Mouse (Mus musculus) liver, embryonic 13.5 days (tissue): ENCODE data around the gene Tmcc1. TPM values are rescaled to one million over a fixed set of nuclear protein-coding genes. Genes with fewer than 3 reads are reported as not detected.

ENCODE experiments used
- ATAC-seq: fragments of 200-750 bp; cut with Nextera tagmentation; 2 replicates; pipeline ENCODE4 v1.8.0; 2017; ENCODE audit warnings: low read depth, mild to moderate bottlenecking, moderate number of reproducible peaks, moderate library complexity
- DNase-seq: peaks from one replicate; pipeline ENCODE4 v3.0.0; 2022
- H3K27ac ChIP-seq: fragments of 300-500 bp; sonication (generic); 2 replicates; pipeline ENCODE4 v1.5.1; 2015; ENCODE audit warnings: moderate library complexity, mild to moderate bottlenecking, inconsistent platforms
- H3K27me3 ChIP-seq: fragments of 300-500 bp; sonication (generic); 2 replicates; pipeline ENCODE4 v1.6.1; 2015; ENCODE audit warnings: mild to moderate bottlenecking, inconsistent platforms
- H3K36me3 ChIP-seq: fragments of 300-500 bp; sonication (generic); 2 replicates; pipeline ENCODE4 v1.6.1; 2015; ENCODE audit warnings: mild to moderate bottlenecking, inconsistent platforms
- H3K4me1 ChIP-seq: fragments of 300-500 bp; sonication (generic); replicated peaks from 2 replicates; pipeline ENCODE4 v1.6.1; 2015; ENCODE audit warnings: inconsistent platforms
- H3K4me2 ChIP-seq: fragments of 300-500 bp; sonication (generic); 2 replicates; pipeline ENCODE4 v1.6.1; 2015; ENCODE audit warnings: inconsistent platforms, mild to moderate bottlenecking, moderate library complexity
- H3K4me3 ChIP-seq: fragments of 300-500 bp; sonication (generic); replicated peaks from 2 replicates; pipeline ENCODE4 v1.5.1; 2015; ENCODE audit warnings: mild to moderate bottlenecking, inconsistent platforms
- H3K9ac ChIP-seq: fragments of 300-500 bp; sonication (generic); 2 replicates; pipeline ENCODE4 v1.6.1; 2015; ENCODE audit warnings: mild to moderate bottlenecking, inconsistent platforms
- H3K9me3 ChIP-seq: fragments of 300-500 bp; sonication (generic); replicated peaks from 2 replicates; pipeline ENCODE4 v1.6.1; 2016; ENCODE audit warnings: inconsistent platforms
- WGBS: fragments of 180-500 bp; shearing (Covaris S2); methylation state at CpG from one replicate; pipeline ENCODE4 v1.1.7; 2015; ENCODE audit not compliant: insufficient replicate concordance; 5-methylcytosine and 5-hydroxymethylcytosine counted together
- polyA plus RNA-seq: library from polyadenylated mRNA; unstranded; fragments of >200 nt; fragmentation: Nextera tagmentation; extraction: Ambion mirVana; gene quantifications from 2 replicates; pipeline ENCODE4 v1.2.1, GENCODE M21; 2015

Tmcc1 gene
- polyA plus RNA-seq, 1 experiment from 2014 or later: 3.7 TPM

GRCm38 (mm10) chr6:115977810-115978209 is 215.5 kb downstream of the Tmcc1 start:
- ATAC-seq: no peak
- no peak overlapping the region for H3K27ac ChIP-seq

GRCm38 (mm10) chr6:115975606-115976005 is 217.7 kb downstream of the Tmcc1 start:
- H3K36me3 ChIP-seq: no peaks in the 10 kb centered on the region
- H3K27me3 ChIP-seq: no peaks in the 10 kb centered on the region
- no peak for DNase-seq
- H3K4me3 ChIP-seq: no peak overlapping the region
- no peak for ATAC-seq
- H3K27ac ChIP-seq: no peak overlapping the region
- WGBS: 72% methylated on average over 8 of the region's 8 CpGs
- peaks cover 37% of the 10 kb centered on the region for H3K4me1 ChIP-seq
- no peaks in the 10 kb centered on the region for H3K9me3 ChIP-seq
- no peak overlapping the region for H3K4me2 ChIP-seq
- H3K9ac ChIP-seq: no peak overlapping the region

More at GRCm38 (mm10) chr6:115977810-115978209, 215.5 kb downstream of the Tmcc1 start:
- Histone ChIP-seq H3K4me2 (no peak overlapping the region), H3K9ac (no peak overlapping the region), H3K4me3 (no peak overlapping the region), H3K4me1 (peaks cover 20% of the 10 kb centered on the region), H3K9me3 (no peaks in the 10 kb centered on the region), H3K27me3 (no peaks in the 10 kb centered on the region), H3K36me3 (no peaks in the 10 kb centered on the region)
- no peak for DNase-seq
- 77% methylated on average over 15 of the region's 15 CpGs for WGBS

- ATAC-seq (no peak), DNase-seq (no peak)
- H3K9ac ChIP-seq: no peak overlapping the region
- H3K4me2 ChIP-seq: no peak overlapping the region
- H3K27ac ChIP-seq: no peak overlapping the region
- WGBS: 71% methylated on average over 16 of the region's 16 CpGs
- no peak overlapping the region for H3K4me3 ChIP-seq
- no peaks in the 10 kb centered on the region for H3K9me3 ChIP-seq
- no peaks in the 10 kb centered on the region for H3K27me3 ChIP-seq
- no peaks in the 10 kb centered on the region for H3K36me3 ChIP-seq
- H3K4me1 ChIP-seq: peaks cover 35% of the 10 kb centered on the region
Observed at GRCm38 (mm10) chr6:115973881-115974662, 219.2 kb downstream of the Tmcc1 start.

- ATAC-seq (no peak), DNase-seq (no peak)
- H3K4me1 ChIP-seq: peaks cover 36% of the 10 kb centered on the region
- H3K27me3 ChIP-seq: no peaks in the 10 kb centered on the region
- H3K27ac ChIP-seq: no peak overlapping the region
- 65% methylated on average over 15 of the region's 15 CpGs for WGBS
- no peaks in the 10 kb centered on the region for H3K36me3 ChIP-seq
- H3K4me3 ChIP-seq: no peak overlapping the region
- H3K4me2 ChIP-seq: no peak overlapping the region
- H3K9me3 ChIP-seq: no peaks in the 10 kb centered on the region
- H3K9ac ChIP-seq: no peak overlapping the region
Observed at GRCm38 (mm10) chr6:115973139-115973875, 220.0 kb downstream of the Tmcc1 start.

- Histone ChIP-seq H3K27ac (no peak overlapping the region), H3K9me3 (no peaks in the 10 kb centered on the region), H3K4me1 (peaks cover 37% of the 10 kb centered on the region), H3K27me3 (no peaks in the 10 kb centered on the region), H3K9ac (no peak overlapping the region), H3K4me2 (no peak overlapping the region), H3K36me3 (0 out of 2 replicates have a peak, but pooled peaks cover under 1% of the 10 kb centered on the region), H3K4me3 (no peak overlapping the region)
- DNase-seq (no peak), ATAC-seq (no peak)
- 60% methylated on average over 7 of the region's 7 CpGs for WGBS
Observed at GRCm38 (mm10) chr6:115972083-115972764, 221.1 kb downstream of the Tmcc1 start.

- ATAC-seq: no peak
- Histone ChIP-seq H3K27me3 (no peaks in the 10 kb centered on the region), H3K9me3 (no peaks in the 10 kb centered on the region), H3K4me1 (peaks cover 35% of the 10 kb centered on the region), H3K36me3 (peaks cover 3% of the 10 kb centered on the region; the same call in 1 of the 2 replicates), H3K27ac (no peak overlapping the region), H3K4me3 (no peak overlapping the region), H3K4me2 (no peak overlapping the region), H3K9ac (no peak overlapping the region)
- 60% methylated on average over 13 of the region's 13 CpGs for WGBS
- no peak for DNase-seq
Observed at GRCm38 (mm10) chr6:115971273-115972060, 221.8 kb downstream of the Tmcc1 start.

GRCm38 (mm10) chr6:115969952-115970351 is 223.3 kb downstream of the Tmcc1 start:
- peaks cover 3% of the 10 kb centered on the region; the same call in 1 of the 2 replicates for H3K36me3 ChIP-seq
- H3K27ac ChIP-seq: no peak overlapping the region
- no peak overlapping the region for H3K4me3 ChIP-seq
- 50% methylated on average over 5 of the region's 6 CpGs for WGBS
- no peaks in the 10 kb centered on the region for H3K9me3 ChIP-seq
- no peak overlapping the region for H3K9ac ChIP-seq
- ATAC-seq (no peak; the same call in 1 of the 2 replicates), DNase-seq (no peak)
- peaks cover 35% of the 10 kb centered on the region for H3K4me1 ChIP-seq
- no peak overlapping the region for H3K4me2 ChIP-seq
- H3K27me3 ChIP-seq: no peaks in the 10 kb centered on the region

GRCm38 (mm10) chr6:115969103-115969502 is 224.2 kb downstream of the Tmcc1 start:
- H3K27ac ChIP-seq: no peak overlapping the region
- H3K4me3 ChIP-seq: no peak overlapping the region
- H3K9me3 ChIP-seq: no peaks in the 10 kb centered on the region
- DNase-seq (no peak), ATAC-seq (no peak)
- no peak overlapping the region for H3K4me2 ChIP-seq
- peaks cover 35% of the 10 kb centered on the region for H3K4me1 ChIP-seq
- WGBS: 65% methylated on average over 9 of the region's 9 CpGs
- peaks cover 3% of the 10 kb centered on the region; the same call in 1 of the 2 replicates for H3K36me3 ChIP-seq
- H3K9ac ChIP-seq: no peak overlapping the region
- H3K27me3 ChIP-seq: no peaks in the 10 kb centered on the region

- H3K4me1 ChIP-seq: peaks cover 35% of the 10 kb centered on the region
Observed at GRCm38 (mm10) chr6:115968700-115969099, 224.6 kb downstream of the Tmcc1 start.

More at GRCm38 (mm10) chr6:115968700-115969099, 224.6 kb downstream of the Tmcc1 start:
- Histone ChIP-seq H3K36me3 (peaks cover 3% of the 10 kb centered on the region; the same call in 1 of the 2 replicates), H3K9ac (no peak overlapping the region), H3K27me3 (no peaks in the 10 kb centered on the region), H3K4me3 (no peak overlapping the region), H3K9me3 (no peaks in the 10 kb centered on the region), H3K4me2 (no peak overlapping the region), H3K27ac (no peak overlapping the region)
- ATAC-seq (0 out of 2 replicates have a peak, but pooled peaks have one; percentile 4), DNase-seq (no peak)
- WGBS: 75% methylated on average over 6 of the region's 6 CpGs
